14 mouse cellular contexts compared by ENCODE assay signal in genomic region chr7:143320367-143320766, GRCm38 (mm10).
A peak's percentile ranks its signal among the peaks of the same experiment; 100 is the strongest.
DNase-seq lines count a peak whose midpoint lies in the region; ATAC-seq and TF ChIP-seq lines count a peak whose summit lies in the region.
"Had no signal": no experiment of that assay in that cellular context is flagged by ENCODE, and none has a peak within 500 bp of the region (broad histone marks: within the 10 kb centered on the region; RNA-seq: fewer than 3 reads in every experiment).

No protein-coding gene starts in this region.

- no peak overlapping the region for H3K9ac ChIP-seq in lung, embryonic 14.5 days
- no peak overlapping the region for H3K9ac ChIP-seq in heart, postnatal 0 days (replicated peaks; ENCODE audit: low read depth, low read length)
- H3K9ac ChIP-seq in stomach, embryonic 14.5 days (replicated peaks; ENCODE audit: low read depth, low read length), result no peak overlapping the region
- H3K9ac ChIP-seq: forebrain, postnatal 0 days; hindbrain, embryonic 15.5 days; midbrain, embryonic 13.5 days had no signal

- ATAC-seq in lung, embryonic 14.5 days (ENCODE audit: insufficient read depth), result peak; percentile 73
- peak; percentile 43 for ATAC-seq in heart, postnatal 0 days (ENCODE audit: insufficient read depth, low read depth)
- no peak for ATAC-seq in stomach, embryonic 14.5 days (ENCODE audit: insufficient number of reproducible peaks, insufficient read depth, low FRiP score, low read depth)
- ATAC-seq: forebrain, postnatal 0 days; lung, postnatal 0 days; midbrain, embryonic 13.5 days had no signal

- no peaks in the 10 kb centered on the region for H3K27me3 ChIP-seq in lung, embryonic 14.5 days (ENCODE audit: insufficient read depth, low read length)
- H3K27me3 ChIP-seq in heart, postnatal 0 days (ENCODE audit: control insufficient read depth, insufficient read depth, low read length), result no peaks in the 10 kb centered on the region
- no peaks in the 10 kb centered on the region for H3K27me3 ChIP-seq in stomach, embryonic 14.5 days (ENCODE audit: control insufficient read depth, insufficient read depth, low read length)
- H3K27me3 ChIP-seq: midbrain, embryonic 13.5 days had no signal

- no peaks in the 10 kb centered on the region for H3K36me3 ChIP-seq in lung, embryonic 14.5 days (ENCODE audit: insufficient read depth)
- H3K36me3 ChIP-seq in heart, postnatal 0 days (replicated peaks; ENCODE audit: control insufficient read depth, insufficient read depth, low read length), result no peaks in the 10 kb centered on the region
- H3K36me3 ChIP-seq in stomach, embryonic 14.5 days (ENCODE audit: control insufficient read depth, insufficient read depth, low read length), result no peaks in the 10 kb centered on the region
- H3K36me3 ChIP-seq: hindbrain, embryonic 15.5 days; midbrain, embryonic 13.5 days had no signal

- peaks cover 15% of the 10 kb centered on the region for H3K4me1 ChIP-seq in lung, embryonic 14.5 days (ENCODE audit: insufficient read depth)
- peaks cover 9% of the 10 kb centered on the region; the same call in 1 of the 2 replicates for H3K4me1 ChIP-seq in heart, postnatal 0 days (ENCODE audit: control insufficient read depth, insufficient read depth)
- H3K4me1 ChIP-seq in stomach, embryonic 14.5 days (ENCODE audit: control insufficient read depth, insufficient read depth, low read length), result peaks cover 15% of the 10 kb centered on the region
- H3K4me1 ChIP-seq: hindbrain, embryonic 15.5 days; midbrain, embryonic 13.5 days had no signal

- TF ChIP-seq EP300 in heart, postnatal 0 days (IDR thresholded peaks at IDR 0.05; ENCODE audit: low read depth), result no peak

- WGBS in lung, embryonic 14.5 days, result 16% methylated on average over 8 of the region's 8 CpGs
- 32% methylated on average over 8 of the region's 8 CpGs for WGBS in heart, postnatal 0 days
- WGBS in stomach, embryonic 14.5 days, result 32% methylated on average over 8 of the region's 8 CpGs

- no peaks in the 10 kb centered on the region for H3K9me3 ChIP-seq in lung, embryonic 14.5 days (ENCODE audit: low read depth, low read length)
- H3K9me3 ChIP-seq in heart, postnatal 0 days (replicated peaks; ENCODE audit: control insufficient read depth, low read length), result no peaks in the 10 kb centered on the region
- H3K9me3 ChIP-seq in stomach, embryonic 14.5 days (ENCODE audit: control insufficient read depth, low read depth, low read length), result no peaks in the 10 kb centered on the region
- H3K9me3 ChIP-seq: hindbrain, embryonic 15.5 days; midbrain, embryonic 13.5 days had no signal

- TF ChIP-seq CTCF in gastrocnemius, adult 2 months (IDR thresholded peaks at IDR 0.05), result no peak
- no peak for TF ChIP-seq CTCF in lung, embryonic 14.5 days (IDR thresholded peaks at IDR 0.05; ENCODE audit: low read depth)
- TF ChIP-seq CTCF in heart, postnatal 0 days (IDR thresholded peaks at IDR 0.05; ENCODE audit: low read depth), result no peak

- intact Hi-C loops in gastrocnemius, adult 2 months (cut with DNase I), result no loop called here

- H3K4me3 ChIP-seq in gastrocnemius, adult 2 months, result no peak overlapping the region
- H3K4me3 ChIP-seq in lung, embryonic 14.5 days (ENCODE audit: low read depth, low read length), result no peak overlapping the region
- no peak overlapping the region for H3K4me3 ChIP-seq in heart, postnatal 0 days (ENCODE audit: low read depth, low read length)
- H3K4me3 ChIP-seq in stomach, embryonic 14.5 days (ENCODE audit: low read depth, low read length), result no peak overlapping the region
- H3K4me3 ChIP-seq: hindbrain, embryonic 15.5 days; midbrain, embryonic 13.5 days had no signal

- H3K4me2 ChIP-seq in lung, embryonic 14.5 days, result no peak overlapping the region
- no peak overlapping the region for H3K4me2 ChIP-seq in heart, postnatal 0 days (ENCODE audit: low read depth, low read length)
- no peak overlapping the region for H3K4me2 ChIP-seq in stomach, embryonic 14.5 days (replicated peaks; ENCODE audit: low read depth, low read length)
- H3K4me2 ChIP-seq: hindbrain, embryonic 15.5 days; midbrain, embryonic 13.5 days had no signal

- peak overlapping the region; percentile 75 for H3K27ac ChIP-seq in gastrocnemius, adult 2 months
- peak overlapping the region; percentile 68; the same call in 1 of the 2 replicates for H3K27ac ChIP-seq in lung, embryonic 14.5 days (ENCODE audit: low read depth)
- no peak overlapping the region for H3K27ac ChIP-seq in heart, postnatal 0 days (ENCODE audit: low read depth)
- H3K27ac ChIP-seq in stomach, embryonic 14.5 days (ENCODE audit: low read length), result peak overlapping the region; percentile 1; the same call in 1 of the 2 replicates
- H3K27ac ChIP-seq: hindbrain, embryonic 15.5 days; midbrain, embryonic 13.5 days had no signal

- DNase-seq in gastrocnemius, adult 2 months, result peak; percentile 54
- no peak for DNase-seq in gastrocnemius, postnatal 10 days
- DNase-seq in lung, embryonic 14.5 days, result peak; percentile 75
- DNase-seq in lung, postnatal 10 days, result no peak
- DNase-seq in heart, postnatal 0 days (ENCODE audit: low spot score), result peak; percentile 37
- no peak for DNase-seq in thymus, adult 18-20 months
- DNase-seq in cerebellum, postnatal 14 days, result no peak
- DNase-seq: adrenal gland, adult 2 months; forebrain, postnatal 0 days; right cerebral cortex, postnatal 25 days had no signal

Comparison
In these comparisons a context has a peak if more than half of its experiments do, and no peak if none do; other contexts are left out.
1. DNase-seq: peak in gastrocnemius, adult 2 months (single experiment), lung, embryonic 14.5 days (single experiment) and heart, postnatal 0 days (single experiment); none in gastrocnemius, postnatal 10 days (single experiment), lung, postnatal 10 days (single experiment), thymus, adult 18-20 months (0 of 2) and cerebellum, postnatal 14 days (0 of 2).